Mouse (Mus musculus) lung, postnatal 4 days (tissue): Measurements from ENCODE around the gene Pacs1.
"Not testable (repeated sequence)": the region's sequence is repeated elsewhere in the genome, so short reads cannot be mapped to it uniquely, and the experiment has no call there.

Source experiments
- DNase-seq, 2 experiments: peaks; one replicate each; pipeline ENCODE4 v3.0.0; 2021

The Pacs1 gene

DNA sequence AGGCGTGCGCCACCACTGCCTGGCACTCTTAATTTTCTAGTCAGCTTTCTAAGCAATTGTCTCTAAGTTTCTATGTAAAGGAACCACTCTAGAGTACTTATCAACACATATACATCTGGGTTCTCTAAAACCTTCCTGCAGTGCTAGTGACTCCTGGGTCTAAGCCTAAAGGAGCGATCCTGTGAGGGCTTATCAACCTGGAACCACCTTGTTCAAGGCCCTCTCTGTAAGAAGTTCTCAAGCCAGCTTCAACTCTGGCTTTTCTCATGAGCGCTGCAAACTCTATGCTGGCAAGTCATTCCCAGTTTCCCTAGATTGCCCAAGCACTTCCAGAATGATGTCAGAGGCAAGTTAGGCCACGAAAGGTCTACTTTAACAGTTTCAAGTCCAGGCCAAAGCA lies 5.9 kb downstream of the Pacs1 start:
- no peak for DNase-seq

DNA sequence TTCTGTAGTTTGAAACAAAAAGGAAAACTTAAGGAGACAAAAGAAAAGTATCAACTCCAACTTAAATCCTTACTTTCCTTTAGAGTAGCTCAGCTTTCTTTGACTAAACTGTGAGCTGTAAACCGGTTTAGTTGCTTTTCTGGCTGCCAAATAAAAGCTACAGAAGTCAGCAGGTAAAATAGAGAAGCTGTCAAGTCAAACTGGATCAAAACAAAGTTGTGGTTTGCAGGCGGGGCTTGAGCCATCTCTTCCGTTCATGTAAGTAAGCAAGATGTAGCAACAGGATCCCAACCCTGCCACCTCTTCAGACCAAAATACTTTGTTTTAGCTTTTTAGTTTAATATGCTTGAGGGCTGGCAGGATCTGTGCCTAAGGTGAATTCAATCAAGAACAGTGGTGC lies 15.8 kb downstream of the Pacs1 start:
- DNase-seq: peak; percentile 34 to 36

DNA sequence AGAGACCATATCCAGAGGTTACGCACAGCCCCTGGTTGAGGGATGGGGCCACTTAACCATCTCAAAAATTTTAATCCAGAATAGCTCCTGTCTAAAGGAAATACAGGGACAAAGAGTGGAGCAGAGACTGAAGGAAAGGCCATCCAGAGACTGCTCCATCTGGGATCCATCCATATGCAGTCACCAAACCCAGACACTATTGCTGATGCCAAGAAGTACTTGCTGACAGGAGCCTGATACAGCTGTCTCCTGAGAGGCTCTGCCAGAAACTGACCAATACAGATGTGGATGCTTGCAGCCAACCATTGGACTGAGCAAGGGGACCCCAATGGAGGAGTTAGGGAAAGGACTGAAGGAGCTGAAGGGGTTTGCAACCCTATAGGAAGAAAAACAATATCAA lies 35.9 kb downstream of the Pacs1 start:
- DNase-seq: peak; percentile 21 to 58

DNA sequence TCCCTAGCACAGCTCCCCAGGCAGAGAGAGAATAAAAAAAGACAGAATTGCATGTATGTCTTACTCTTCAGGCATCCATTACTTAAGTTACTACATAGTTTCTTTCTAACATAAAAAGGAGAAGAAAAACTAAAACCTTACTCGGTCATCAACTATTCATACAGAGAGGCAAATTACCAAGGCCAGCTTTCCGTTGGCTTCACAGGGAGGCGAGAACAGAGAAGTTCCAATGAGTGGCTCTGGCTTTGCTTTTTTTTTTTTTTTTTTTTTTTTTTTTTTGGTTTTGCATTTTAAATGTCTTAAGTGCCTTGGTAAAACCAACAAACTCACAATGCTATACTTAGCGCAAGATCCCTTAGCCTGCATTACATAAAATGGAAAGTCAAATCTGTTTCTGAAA lies 40.2 kb downstream of the Pacs1 start:
- DNase-seq: no peak

DNA sequence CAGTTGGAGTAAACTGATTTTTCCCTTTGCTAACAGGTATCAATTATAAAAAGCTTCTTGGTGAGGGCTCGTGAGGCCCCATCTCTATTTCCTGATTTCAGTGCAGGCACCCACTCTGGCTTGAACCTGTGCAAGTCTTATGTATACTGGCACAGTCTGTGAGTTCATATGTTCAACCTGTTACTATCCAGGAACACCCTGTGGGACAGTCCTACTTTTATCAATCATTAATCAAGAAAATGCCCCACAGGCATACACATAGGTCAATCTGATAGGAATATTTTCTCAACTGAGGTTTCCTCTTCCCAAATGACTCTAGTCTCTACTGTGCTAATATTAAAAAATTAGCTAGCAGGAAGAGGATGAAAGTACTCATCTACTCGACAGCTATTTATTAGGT lies 42.8 kb downstream of the Pacs1 start:
- no peak for DNase-seq

DNA sequence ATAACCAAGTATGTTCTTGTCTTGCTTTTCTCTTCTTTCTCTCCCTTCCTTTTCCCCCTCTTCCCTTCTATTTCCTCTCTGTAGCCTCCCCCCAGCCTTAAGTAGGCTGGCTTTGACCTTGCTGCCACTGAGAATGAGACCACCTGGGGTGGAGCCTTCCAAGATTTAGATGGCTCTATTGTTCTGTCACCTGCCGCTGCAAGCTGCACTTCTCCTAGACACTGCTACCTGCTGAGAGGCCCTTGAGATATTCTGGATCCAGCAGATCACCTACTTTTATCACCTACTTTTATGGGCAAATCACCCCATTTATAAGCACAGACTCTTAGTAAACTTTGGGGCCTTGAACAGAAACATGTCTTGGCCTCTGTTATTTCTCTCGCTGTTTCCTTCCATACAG lies 48.3 kb downstream of the Pacs1 start:
- DNase-seq: no peak

DNA sequence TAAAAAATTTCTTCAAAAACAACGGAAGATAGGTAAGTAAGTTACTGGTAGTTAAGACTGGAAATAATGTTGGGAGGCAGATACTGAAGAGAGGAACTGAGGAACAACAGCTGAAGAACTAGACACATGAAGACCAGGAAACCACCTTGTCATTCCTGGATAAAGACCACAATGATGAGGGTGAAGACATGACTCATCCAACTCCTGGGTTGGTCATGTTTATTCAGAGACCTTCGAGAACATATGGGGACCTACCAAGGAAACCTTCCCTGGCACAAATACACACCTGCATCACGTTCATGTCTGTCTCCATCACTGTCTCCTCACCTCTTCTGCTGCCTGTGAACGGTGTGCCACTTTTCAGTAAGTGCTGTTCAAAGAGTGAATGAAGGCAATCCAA lies 48.8 kb downstream of the Pacs1 start:
- DNase-seq: no peak

DNA sequence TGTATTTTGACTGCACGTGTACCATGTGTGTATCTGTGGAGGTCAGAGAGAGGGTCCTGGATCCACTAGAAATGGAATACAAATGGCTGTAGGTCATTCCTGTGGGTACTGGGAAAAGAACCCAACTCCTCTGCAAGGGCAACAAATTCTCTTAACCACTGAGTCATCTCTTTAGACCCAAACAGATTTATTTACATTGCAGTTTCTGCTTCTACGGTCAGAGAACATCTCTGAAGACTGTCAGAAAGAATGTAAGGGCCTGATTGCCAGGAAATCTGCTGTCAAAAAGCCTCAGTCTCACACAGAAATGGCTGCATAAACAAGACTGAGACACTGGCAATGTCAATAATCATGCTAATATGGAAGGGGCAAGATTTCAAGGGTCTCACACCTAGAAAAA lies 51.0 kb downstream of the Pacs1 start:
- no peak for DNase-seq

DNA sequence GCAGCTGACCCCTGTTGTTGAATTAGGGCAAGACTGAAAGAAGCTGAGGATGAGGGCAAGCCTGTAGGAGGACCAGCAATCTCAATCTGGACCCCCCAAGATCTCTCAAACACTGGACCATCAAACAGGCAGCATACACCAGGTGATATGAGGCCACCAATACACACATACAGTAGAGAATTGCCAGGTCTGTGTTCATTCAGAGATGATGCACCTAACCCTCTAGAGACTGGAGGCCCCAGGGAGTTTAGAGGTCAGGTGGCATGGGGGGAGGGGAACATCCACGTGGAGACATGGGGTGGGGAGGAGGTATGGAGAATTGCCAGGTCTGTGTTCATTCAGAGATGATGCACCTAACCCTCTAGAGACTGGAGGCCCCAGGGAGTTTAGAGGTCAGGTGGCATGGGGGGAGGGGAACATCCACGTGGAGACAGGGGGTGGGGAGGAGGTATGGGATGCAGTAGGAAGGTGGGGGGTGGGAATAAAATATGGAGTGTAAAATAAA lies 51.6 kb downstream of the Pacs1 start:
- DNase-seq: not testable (repeated sequence)

DNA sequence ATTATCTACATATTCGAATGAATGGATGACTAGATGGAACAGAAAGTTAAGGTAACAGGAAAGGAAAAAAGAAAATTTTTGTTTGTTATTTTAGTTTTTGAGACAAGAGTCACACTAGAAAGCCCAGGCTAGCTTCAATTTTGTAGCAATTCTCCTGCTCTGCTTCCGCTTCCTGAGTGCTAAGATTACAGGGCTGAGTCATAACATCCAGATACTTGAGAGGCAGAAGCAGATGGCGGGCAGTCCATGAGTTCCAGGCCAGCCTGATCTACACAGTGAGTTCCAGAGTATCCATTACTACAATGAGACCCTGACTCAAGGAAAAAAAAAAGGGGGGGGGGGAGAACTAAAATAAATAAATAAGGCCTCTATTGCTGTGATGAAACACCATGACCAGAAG lies 52.5 kb downstream of the Pacs1 start:
- no peak for DNase-seq

DNA sequence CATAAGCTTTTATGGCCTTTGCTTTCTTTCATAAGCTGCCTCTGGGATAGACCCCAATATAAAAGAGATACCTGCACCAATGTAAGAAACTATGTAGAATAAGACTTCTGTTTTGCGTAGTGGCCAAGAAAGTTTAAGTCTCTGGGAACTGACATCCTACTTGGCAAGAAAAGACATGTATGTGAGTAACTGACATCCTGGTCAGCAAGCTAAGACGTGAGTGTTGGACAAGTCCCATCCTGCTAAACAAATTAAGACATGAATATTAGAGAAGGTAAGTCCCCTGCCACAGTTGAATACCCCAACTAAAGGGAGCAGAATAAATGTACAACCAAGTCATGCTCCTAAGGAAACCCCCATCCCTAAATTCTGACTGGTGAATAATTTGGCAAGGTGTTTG lies 71.2 kb downstream of the Pacs1 start:
- DNase-seq: no peak

DNA sequence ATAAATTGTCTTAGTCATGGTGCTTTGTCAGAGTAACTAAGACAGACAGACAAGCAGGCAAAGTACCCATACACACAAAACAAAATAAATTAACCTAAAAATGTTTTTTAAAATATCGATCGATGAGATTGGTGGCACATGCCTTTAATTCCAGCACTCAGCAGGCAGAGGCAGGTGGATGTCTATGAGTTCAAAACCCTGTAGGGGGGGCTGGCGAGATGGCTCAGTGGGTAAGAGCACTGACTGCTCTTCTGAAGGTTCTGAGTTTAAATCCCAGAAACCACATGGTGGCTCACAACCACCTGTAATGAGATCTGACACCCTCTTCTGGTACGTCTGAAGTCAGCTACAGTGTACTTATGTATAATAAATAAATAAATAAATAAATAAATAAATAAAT lies 72.3 kb downstream of the Pacs1 start:
- DNase-seq: not testable (repeated sequence)

DNA sequence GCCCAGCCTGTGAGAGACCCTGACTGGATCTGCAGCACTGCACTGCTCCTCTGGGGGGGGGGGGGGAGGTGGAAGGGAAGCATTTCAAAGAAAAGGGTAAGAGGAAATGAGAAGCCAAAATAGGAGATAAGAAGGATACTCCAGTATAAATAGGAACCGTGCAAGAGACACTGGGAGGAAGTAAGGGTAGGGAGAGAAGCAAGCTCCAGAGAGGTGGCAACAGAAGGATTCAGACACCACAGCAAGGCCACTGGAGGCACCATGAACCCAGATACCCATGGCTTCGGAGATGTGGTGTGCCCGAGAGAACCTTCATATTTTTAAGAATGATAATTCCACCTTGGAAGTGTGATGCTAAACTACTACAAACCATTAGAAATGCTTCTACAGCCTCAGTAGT lies 74.4 kb downstream of the Pacs1 start:
- no peak for DNase-seq

DNA sequence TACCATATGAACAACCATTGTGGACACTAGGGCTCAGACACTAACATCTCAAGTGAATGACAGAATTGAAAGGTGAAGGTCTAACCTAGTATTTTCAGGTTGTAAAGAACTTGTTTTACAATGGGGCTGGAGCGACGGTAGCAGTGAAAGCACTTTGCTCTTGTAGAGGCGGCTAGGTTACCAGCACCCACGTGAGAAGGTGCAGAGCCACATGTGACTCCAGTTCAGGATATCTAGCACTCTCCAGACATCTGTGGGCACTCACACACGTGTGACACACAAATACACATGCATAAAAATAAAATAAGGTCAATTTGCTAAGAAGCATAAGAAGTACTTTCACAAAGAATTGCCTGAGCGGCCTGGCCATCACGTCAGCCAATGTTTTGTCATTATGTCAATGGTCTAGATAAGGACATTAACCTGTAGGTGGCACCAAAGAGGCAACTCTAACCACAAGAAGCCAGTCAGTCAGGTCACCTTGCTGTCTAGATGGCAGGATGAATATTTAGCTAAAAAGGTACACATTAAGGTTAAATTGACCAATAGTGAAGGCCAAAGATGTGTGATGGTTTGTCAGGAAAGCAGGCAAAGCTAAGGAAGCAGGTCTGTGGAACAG lies 77.4 kb downstream of the Pacs1 start:
- peak in 1 of 2 experiments; percentile 68 for DNase-seq

DNA sequence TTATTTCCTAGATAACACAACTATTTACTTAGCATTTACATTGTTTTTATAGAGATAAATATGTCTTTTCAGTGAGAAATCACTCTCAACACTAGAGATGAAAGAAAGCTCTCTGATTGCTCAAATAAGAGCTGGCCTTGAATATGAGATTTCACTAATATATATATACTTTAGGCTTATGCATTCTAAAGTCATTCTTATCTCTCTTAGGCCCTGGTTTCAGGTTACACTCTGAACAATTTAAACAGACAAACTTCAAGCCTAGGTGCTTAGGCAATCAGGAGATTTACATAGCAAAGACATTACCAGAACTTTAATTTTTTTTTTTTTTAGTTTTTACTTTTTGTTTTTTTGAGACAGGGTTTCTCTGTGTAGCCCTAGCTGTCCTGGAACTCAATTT lies 80.5 kb downstream of the Pacs1 start:
- DNase-seq: no peak

DNA sequence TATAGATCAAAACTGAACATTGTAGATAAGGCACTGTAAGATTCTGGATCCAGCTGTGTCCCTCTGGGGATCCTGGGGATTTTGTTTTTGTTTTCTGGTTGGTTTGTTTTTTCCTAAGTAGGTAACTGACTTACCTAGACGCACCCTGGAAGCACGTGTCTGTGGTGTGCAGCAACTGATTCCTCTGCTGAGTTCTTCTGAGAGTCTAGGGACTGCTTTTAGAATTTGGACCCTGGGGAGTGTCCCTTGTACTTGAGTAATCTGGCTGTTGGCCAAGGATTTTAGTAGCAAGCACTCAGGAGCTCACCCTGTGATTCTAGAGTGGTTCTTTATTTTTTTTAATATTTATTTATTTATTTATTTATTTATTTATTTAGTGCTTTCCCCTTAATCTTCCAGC lies 85.5 kb downstream of the Pacs1 start:
- DNase-seq: no peak

DNA sequence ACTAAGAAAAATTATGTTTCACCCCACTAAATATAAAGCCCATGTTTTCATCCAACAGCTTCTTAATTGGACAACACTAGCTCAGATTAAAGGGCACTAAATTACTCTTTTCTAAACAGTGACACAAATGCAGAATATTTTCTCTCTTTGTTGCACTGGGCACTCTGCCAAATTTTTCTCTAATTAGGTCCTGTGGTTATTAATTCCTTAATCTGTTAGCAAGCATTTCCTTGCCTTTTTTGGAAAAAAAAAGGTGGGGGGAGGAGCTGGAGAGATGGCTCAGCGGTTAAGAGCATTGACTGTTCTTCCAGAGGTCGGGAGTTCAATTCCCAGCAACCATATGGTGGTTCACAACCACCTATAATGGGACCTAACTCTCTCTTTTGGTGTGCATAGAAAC lies 91.0 kb downstream of the Pacs1 start:
- no peak for DNase-seq

DNA sequence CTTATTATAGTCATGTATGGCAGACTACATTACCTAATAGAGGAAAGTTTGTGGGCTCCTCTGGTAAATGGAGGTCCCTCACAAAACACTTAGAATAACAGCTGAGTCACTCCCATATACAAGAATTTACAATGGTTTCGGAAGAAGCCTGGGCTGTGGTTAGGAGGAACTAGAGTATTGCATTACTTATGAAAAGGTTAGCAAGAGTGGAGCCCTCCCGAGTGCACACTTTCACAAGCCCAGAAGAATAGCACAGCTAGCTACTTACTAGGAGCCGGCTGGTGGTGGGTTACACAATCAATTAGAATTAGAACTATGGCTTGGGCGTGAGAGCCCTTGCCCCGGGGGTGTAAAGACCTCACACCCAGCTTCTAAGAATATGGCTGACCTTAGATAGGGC lies 94.3 kb downstream of the Pacs1 start:
- DNase-seq: peak in 1 of 2 experiments; percentile 5

DNA sequence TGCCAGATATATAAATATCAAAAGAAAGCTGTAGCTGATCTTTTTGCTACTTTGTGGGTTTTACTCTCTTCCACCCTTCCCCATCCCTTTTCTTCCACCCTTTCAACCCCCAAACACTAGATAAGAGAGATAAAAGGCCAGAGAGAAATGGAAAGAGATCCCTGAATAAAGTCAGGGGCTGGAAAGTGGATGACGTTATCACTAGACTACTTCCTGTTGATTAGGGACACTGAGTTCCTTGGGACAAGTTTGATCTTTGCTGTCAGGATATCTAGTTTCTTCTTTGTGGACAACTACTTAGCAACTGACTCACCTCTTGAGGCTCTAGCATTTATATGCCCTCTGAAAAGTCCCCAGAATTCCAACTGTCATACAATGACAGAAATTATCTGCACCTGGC lies 102.5 kb downstream of the Pacs1 start:
- no peak for DNase-seq

DNA sequence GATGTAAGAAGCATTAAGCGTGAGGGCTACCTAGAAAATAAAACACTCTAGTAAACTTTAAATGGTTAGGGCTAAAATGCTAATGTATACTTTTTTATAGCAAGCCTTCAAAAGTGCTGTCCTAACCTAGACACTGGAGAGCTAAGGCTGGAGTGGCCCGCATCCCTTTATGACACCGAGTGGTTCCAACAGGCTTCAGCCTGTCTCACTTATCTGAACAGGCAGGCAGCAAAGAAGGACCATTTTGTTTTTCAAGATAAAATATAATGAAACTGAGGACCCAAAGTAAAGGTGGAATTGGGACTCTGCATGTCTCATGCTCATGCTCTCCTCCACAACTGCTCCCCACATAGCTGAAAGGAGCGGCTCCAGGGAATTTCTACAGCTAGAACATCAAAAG lies 105.4 kb downstream of the Pacs1 start:
- DNase-seq: no peak

DNA sequence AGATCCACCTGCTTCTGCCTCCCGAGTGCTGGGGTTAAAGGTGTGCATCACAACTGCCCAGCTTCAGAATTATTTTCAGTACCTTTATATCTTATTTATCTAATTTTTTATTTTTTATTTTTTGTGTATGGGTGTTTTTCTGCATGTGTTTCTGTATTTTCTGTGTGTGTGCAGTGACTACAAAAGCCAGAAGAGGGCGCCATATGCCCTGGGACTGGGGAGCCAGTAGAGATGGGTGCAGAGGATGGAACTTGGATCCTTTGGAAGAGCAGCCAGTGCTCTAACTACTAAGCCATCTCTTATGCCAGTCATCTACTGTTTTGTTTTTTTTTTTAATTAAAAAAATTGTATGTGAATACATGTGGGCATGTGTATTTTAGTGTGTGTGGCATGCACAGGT lies 108.5 kb downstream of the Pacs1 start:
- peak in 1 of 2 experiments; percentile 36 for DNase-seq

DNA sequence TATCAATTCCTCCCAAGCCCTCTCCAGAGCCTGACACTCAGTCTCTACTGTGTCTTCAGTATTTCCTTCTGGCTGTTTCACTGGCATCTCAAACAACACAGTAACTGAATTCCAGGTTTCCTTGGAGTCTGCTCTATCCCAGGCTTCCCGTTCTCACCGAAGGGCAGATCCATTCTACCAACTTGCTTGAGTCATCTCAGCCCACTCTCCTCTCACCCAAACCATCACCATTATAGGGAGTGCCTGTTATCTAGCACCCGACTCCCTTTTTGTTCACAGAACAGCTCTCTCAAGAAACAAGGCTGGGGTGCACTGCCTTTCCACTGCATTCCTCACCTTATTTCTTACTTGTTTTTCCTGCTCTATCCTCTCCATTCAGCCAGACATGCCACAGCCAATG lies 111.0 kb downstream of the Pacs1 start:
- no peak for DNase-seq

DNA sequence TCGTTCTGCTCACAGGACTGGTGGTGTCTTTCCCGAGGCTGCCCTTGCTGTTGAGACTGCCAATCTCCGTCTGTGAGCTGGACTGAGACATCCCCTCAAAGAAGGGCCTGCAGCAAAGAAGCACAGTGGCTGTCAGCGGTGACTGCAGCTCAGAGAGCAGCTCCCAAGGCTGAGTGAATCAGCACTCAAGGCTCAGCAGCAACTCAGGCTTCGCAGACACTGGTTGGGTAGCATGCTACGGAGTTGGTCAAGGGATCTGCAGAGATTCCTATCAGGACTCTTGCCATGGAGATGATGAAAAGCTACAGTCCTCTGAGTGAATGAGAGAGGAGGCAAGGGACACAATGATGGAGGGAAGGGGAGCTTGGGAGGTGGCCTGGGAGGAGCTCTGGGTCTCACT lies 120.7 kb downstream of the Pacs1 start:
- DNase-seq: no peak

DNA sequence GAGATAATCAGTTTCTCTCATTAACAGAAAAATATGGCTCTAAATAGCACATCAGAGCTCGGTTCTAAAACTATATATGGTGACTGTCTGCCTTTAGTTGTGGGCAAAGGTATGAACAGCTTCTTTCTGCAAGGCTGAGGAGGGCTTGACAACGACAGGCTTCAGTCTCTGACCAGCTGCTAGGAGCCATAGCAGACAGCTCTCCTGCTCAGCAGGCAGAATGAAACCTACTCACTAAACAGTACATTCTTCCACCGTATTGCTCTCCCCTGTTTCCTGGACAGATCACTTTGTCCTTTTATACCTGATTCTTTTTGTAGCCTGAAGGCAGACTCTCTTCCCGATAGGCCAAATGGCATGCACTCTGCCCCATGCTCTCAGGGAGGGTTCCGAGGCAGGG lies 121.2 kb downstream of the Pacs1 start:
- DNase-seq: no peak

DNA sequence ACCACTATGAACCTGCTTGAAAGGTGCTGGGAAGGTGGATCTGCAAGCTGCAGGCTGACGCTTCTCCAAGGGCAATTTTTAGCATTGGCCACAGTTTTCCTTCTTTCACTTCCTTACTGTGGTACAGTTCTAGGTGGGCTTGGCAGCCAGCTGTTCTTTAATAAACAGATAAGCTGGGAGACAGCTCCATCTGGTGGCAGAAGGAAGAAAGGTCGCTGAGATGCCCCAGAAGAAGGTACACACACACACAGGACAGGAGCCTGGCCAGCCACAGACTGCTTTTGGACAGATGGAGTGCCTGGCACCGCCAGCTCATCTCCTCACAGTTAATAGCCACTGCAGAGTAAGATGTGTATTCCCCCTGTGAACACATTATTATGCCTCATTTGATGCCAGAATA lies 121.6 kb downstream of the Pacs1 start:
- peak; percentile 35 to 63 for DNase-seq

DNA sequence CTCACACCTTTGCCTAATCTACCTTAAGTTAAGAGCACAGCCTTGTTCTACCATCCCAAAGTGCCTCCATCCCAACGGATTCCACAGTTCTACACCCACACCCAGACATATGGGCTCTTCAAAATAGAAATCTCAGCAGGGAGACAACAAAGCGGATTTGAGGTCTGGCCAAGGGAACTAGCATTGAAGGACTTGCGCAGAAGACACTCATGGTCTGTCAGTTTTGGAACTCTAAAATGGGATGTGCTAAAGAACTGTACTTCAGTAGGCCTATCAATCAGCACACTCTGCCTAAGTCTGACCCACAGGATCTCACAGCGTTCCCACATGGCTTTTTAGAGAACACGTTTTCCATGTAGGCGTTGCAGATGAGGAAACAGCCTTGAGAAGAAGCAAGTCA lies 122.6 kb downstream of the Pacs1 start:
- DNase-seq: no peak
